Mouse (Mus musculus) midbrain, embryonic 16.5 days (tissue): ENCODE data around the gene Olfr874. TPM values are rescaled to one million over a fixed set of nuclear protein-coding genes. Genes with fewer than 3 reads are reported as not detected.
"Not testable (repeated sequence)": the region's sequence is repeated elsewhere in the genome, so short reads cannot be mapped to it uniquely, and the experiment has no call there.

ENCODE experiments used
- ATAC-seq: fragments of 200-750 bp; cut with Nextera tagmentation; 2 replicates; pipeline ENCODE4 v1.8.0; 2017; ENCODE audit warnings: moderate TSS enrichment
- H3K27ac ChIP-seq: fragments of 300-500 bp; sonication (generic); 2 replicates; pipeline ENCODE4 v1.5.1; 2014; ENCODE audit warnings: mild to moderate bottlenecking, low read length, mixed read lengths
- H3K27me3 ChIP-seq: fragments of 300-500 bp; sonication (generic); 2 replicates; pipeline ENCODE4 v1.6.1; 2014; ENCODE audit warnings: low read depth, low read length, mixed read lengths; ENCODE audit not compliant: control insufficient read depth, insufficient read depth
- H3K36me3 ChIP-seq: fragments of 300-500 bp; sonication (generic); 2 replicates; pipeline ENCODE4 v1.6.1; 2014; ENCODE audit warnings: mild to moderate bottlenecking, low read length, moderate library complexity, mixed read lengths; ENCODE audit not compliant: control insufficient read depth, insufficient read depth
- H3K4me1 ChIP-seq: fragments of 300-500 bp; sonication (generic); 2 replicates; pipeline ENCODE4 v1.6.1; 2014; ENCODE audit warnings: mild to moderate bottlenecking, low read length, mixed read lengths; ENCODE audit not compliant: control insufficient read depth, insufficient read depth
- H3K4me2 ChIP-seq: fragments of 300-500 bp; sonication (generic); 2 replicates; pipeline ENCODE4 v1.6.1; 2014; ENCODE audit warnings: mild to moderate bottlenecking, low read length, mixed read lengths
- H3K4me3 ChIP-seq: fragments of 300-500 bp; sonication (generic); 2 replicates; pipeline ENCODE4 v1.5.1; 2014; ENCODE audit warnings: low read depth, mild to moderate bottlenecking, low read length, moderate library complexity, mixed read lengths
- H3K9ac ChIP-seq: fragments of 300-500 bp; sonication (generic); 2 replicates; pipeline ENCODE4 v1.6.1; 2014; ENCODE audit warnings: low read depth, low read length, mixed read lengths
- H3K9me3 ChIP-seq: fragments of 300-500 bp; sonication (generic); replicated peaks from 2 replicates; pipeline ENCODE4 v1.6.1; 2014; ENCODE audit warnings: mild to moderate bottlenecking, low read length, mixed read lengths; ENCODE audit not compliant: control insufficient read depth, poor library complexity, severe bottlenecking
- WGBS: fragments of 180-500 bp; shearing (Covaris S2); extraction: QIAGEN DNeasy Blood & Tissue Kit; methylation state at CpG from one replicate; pipeline ENCODE4 v1.1.7; 2014; 5-methylcytosine and 5-hydroxymethylcytosine counted together
- polyA plus RNA-seq: library from polyadenylated mRNA; unstranded; fragments of >200 nt; fragmentation: Nextera tagmentation; extraction: Ambion mirVana; gene quantifications from 2 replicates; pipeline ENCODE4 v1.2.1, GENCODE M21; 2015

Gene Olfr874
- polyA plus RNA-seq, 1 experiment from 2014 or later: not detected

DNA sequence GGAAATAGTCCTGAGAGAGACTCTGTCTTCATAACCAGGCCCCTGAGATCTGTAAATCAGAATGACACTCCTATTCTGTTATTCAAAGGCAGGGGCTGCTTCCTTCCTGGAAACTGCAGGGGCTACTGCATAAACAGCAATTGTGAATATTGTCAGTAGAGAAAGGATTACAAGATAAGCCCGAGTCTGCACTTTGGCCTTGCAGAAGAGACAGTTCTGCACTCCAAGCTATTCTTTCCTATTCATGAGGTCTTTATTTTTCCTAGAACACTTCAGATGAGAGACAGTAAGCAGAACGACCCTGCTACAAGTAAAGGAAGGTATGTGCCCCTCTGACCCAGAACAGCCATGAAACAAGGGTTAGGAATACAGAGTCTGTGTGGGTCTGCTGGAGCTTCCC, 26.9 kb downstream of the Olfr874 start, which contains the start of gene Olfr875:
Olfr875 (plus strand) TSS at position 99 of the 400 bp plus-strand sequence.
- no peaks in the 10 kb centered on the region for H3K9me3 ChIP-seq
- ATAC-seq: no peak
- H3K27ac ChIP-seq: no peak within 1 kb of the TSS
- H3K36me3 ChIP-seq: no peaks in the 10 kb centered on the region
- no peak within 1 kb of the TSS for H3K9ac ChIP-seq
- WGBS: 21% methylated on average over 2 of the region's 2 CpGs
- H3K4me1 ChIP-seq: no peaks in the 10 kb centered on the region
- no peak within 1 kb of the TSS for H3K4me2 ChIP-seq
- H3K4me3 ChIP-seq: no peak within 1 kb of the TSS
- H3K27me3 ChIP-seq: no peaks in the 10 kb centered on the region

DNA sequence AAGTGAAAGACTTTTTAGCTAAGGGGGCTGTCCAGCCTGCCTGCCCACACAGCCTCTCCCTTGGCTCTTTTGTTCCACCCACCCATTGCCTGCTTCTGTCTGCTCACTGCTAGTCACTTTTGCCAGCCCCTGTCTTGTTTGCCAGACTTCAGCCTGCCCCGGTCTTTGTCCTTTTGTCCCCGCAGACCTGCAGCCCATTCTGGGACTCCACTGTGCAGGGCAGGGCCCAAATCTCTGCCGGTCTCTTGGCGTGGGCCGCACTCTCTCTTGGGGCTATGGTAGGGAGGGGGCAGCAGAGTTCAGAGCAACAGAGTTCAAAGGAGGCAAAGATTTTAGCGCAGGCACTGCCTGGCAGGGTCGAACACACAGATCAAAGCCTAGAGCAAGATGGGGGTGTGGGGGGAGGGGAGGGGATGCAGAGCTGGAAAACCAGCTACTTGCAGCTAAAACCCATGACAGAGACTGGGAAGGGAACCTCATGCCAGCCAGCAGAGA, 37.9 kb downstream of the Olfr874 start:
- Histone ChIP-seq H3K9ac (peak overlapping the region; percentile 51), H3K4me3 (peak overlapping the region; percentile 24), H3K27ac (peak overlapping the region; percentile 68), H3K9me3 (no peaks in the 10 kb centered on the region), H3K4me1 (peaks cover 7% of the 10 kb centered on the region), H3K4me2 (peak overlapping the region; percentile 55), H3K27me3 (no peaks in the 10 kb centered on the region), H3K36me3 (no peaks in the 10 kb centered on the region)
- ATAC-seq: peak; percentile 95
- WGBS: under 1% methylated on average over 7 of the region's 7 CpGs

DNA sequence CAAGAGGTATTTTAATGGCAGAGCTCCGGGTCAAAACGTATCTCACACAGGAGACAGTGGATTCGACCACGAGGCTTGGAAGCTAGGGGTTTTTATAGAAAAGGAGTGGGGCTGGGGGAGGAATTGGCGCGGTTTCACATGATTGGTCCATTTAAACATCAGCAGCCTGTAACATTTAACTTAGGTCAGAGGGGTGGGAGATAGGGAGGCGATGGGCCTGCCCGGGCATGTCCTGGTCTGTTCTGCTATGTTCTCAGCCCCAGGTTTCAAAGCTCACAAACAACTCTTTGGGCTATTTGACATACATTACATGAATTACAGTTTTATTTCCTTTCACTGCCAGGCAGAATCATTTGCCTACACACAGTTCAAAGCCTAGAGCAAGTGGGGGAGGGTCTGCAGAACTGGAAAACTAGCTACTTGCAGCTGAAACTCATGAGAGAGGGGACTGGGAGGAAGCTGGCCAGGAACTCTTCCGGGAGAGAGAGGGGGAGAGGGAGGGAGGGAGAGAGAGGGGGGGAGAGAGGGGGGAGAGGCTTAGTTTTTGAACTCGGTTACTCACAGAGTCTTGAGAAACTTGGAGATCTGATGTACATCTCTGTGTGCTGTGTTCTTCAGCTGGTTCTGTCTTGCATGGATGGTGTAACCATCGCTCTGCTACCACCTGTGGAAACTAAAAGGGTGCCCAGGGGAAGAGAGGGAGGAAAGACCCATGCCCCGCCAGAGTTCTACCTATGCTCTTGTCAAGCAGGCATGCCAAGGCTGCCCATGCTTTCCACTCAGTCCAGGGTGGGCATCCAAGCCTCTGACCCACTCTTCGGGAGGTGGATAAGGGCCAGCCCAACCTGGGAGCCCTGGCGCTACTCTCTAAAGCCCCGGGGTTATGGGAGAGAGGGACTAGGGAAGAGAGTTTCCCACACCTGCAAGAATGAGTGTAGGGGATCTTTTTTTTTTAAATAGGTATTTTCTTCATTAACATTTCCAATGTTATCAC, 38.8 kb downstream of the Olfr874 start:
- not testable (repeated sequence) for H3K27ac ChIP-seq

DNA sequence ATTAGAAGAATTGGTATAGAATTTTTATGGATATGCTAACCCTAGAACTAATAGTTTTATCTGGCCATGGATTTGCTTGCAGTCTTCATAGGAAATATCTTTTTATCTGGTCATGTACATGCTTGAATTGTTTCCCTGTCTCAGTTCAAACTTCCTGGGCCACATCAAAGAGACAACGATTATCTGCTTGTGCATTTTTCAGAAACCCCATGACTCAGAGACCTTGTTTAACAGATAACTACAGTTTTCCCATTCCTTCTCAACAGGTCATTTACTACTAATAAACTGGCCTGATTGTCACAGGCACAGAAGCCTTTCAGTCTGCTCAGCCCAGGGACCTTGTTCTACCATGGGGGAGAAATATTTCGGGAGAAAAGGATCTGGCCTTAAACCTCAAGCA, 41.5 kb downstream of the Olfr874 start:
- Histone ChIP-seq H3K9ac (no peak overlapping the region), H3K27ac (no peak overlapping the region), H3K27me3 (no peaks in the 10 kb centered on the region), H3K4me3 (no peak overlapping the region), H3K36me3 (no peaks in the 10 kb centered on the region), H3K4me2 (no peak overlapping the region), H3K9me3 (no peaks in the 10 kb centered on the region), H3K4me1 (peaks cover 7% of the 10 kb centered on the region)
- ATAC-seq: no peak
- 84% methylated on average over 2 of the region's 2 CpGs for WGBS

More for the DNA sequence above, 38.8 kb downstream of the Olfr874 start:
- peak; percentile 78 for ATAC-seq
- H3K4me2 ChIP-seq: peak overlapping the region; percentile 55
- not testable (repeated sequence) for H3K9ac ChIP-seq, H3K27me3 ChIP-seq, H3K4me3 ChIP-seq, H3K9me3 ChIP-seq, H3K36me3 ChIP-seq, H3K4me1 ChIP-seq
- WGBS: 50% methylated on average over 11 of the region's 15 CpGs

Other genes starting within 250 kb of the Olfr874 start
- 38.8 and 42.1 TPM in 2 replicates for gene Esam, start 217.0 kb upstream of the Olfr874 start, polyA plus RNA-seq
- gene Vsig2, start 205.9 kb upstream of the Olfr874 start, polyA plus RNA-seq: 0.72 and 1.2 TPM in 2 replicates
- gene Nrgn, start 192.2 kb upstream of the Olfr874 start, polyA plus RNA-seq: 13.8 and 18.4 TPM in 2 replicates
- 12.7 and 13.8 TPM in 2 replicates for gene Siae, start 189.4 kb upstream of the Olfr874 start, polyA plus RNA-seq
- gene Spa17, start 131.4 kb upstream of the Olfr874 start, polyA plus RNA-seq: 9.0 and 11.1 TPM in 2 replicates
- gene Tbrg1, start 87.8 kb upstream of the Olfr874 start, polyA plus RNA-seq: 92.3 and 98.7 TPM in 2 replicates
- 0.14 and 0.43 TPM in 2 replicates for gene Panx3, start 75.9 kb upstream of the Olfr874 start, polyA plus RNA-seq
- gene Olfr160, start 28.9 kb upstream of the Olfr874 start, polyA plus RNA-seq: not detected in 2 replicates
- not detected in 2 replicates for gene Olfr875, start 26.8 kb downstream of the Olfr874 start, polyA plus RNA-seq
- not detected in 2 replicates for gene Olfr876, start 57.9 kb downstream of the Olfr874 start, polyA plus RNA-seq
- gene Olfr877, start 109.2 kb downstream of the Olfr874 start, polyA plus RNA-seq: not detected in 2 replicates
- gene Olfr145, start 151.6 kb downstream of the Olfr874 start, polyA plus RNA-seq: not detected in 2 replicates
- not detected in 2 replicates for gene Olfr878, start 172.7 kb downstream of the Olfr874 start, polyA plus RNA-seq
- not detected in 2 replicates for gene Olfr881, start 246.7 kb downstream of the Olfr874 start, polyA plus RNA-seq